Mouse (Mus musculus) hematopoietic stem cell, adult 5-6 weeks (primary cell): ENCODE results near the gene Lpcat4. TPM values are rescaled to one million over a fixed set of nuclear protein-coding genes. Genes with fewer than 3 reads are reported as not detected.
"Not testable (repeated sequence)": the region's sequence is repeated elsewhere in the genome, so short reads cannot be mapped to it uniquely, and the experiment has no call there.

ENCODE experiments used
- ATAC-seq, 2 experiments: fragments of 125-278 bp in 1 of 2; replicated peaks in 1 of 2; 2 replicates each; pipeline ENCODE4 v1.8.0; 2016 to 2017; ENCODE audit warnings: inconsistent platforms in 2 of 2, mild to moderate bottlenecking in 2 of 2, moderate number of reproducible peaks in 2 of 2, low read depth in 1 of 2, moderate TSS enrichment in 1 of 2; ENCODE audit not compliant: low FRiP score in 2 of 2, poor library complexity in 2 of 2, severe bottlenecking in 2 of 2, insufficient read depth in 1 of 2, low TSS enrichment in 1 of 2
- total RNA-seq: library from RNA; stranded (forward); fragments of 172-1452, 232-1000 nt; gene quantifications from 2 replicates; pipeline ENCODE4 v1.2.3, GENCODE M21; 2017

Lpcat4 gene
- total RNA-seq, 1 experiment from 2014 or later, result 22.5 TPM

DNA sequence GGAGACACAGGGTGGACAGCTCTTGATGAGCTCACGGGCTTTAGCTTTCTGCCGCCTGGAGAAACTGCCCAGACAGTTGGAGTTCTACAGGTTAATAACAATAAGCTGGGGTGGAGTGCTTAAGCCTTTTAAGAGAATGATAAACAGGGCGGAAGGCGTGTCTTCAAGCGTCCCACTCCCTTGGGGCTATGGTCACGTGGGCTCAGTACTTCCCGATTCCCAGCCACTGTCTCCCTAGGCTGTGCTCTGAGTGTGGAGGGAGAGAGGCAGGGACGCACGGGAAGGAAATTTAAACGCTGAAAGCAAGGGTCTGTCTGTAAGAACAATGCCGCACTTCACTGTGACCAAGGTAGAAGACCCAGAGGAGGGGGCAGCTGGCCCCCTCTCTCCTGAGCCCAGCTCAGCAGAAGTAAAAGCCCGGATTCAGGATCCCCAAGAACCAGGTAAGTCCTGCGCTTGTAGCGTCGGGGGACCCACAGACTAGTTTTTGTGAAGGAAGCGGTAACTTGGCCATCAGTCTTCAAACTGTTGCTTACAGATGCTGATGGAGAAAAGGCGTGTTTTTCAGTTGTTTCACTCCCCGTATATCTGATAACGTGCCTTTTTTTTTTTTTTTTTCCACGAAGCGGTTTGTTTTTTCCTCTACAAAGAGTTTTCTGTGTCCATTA lies 45.2 kb downstream of the Lpcat4 start:
- ATAC-seq, result peak; percentile 70 to 76

DNA sequence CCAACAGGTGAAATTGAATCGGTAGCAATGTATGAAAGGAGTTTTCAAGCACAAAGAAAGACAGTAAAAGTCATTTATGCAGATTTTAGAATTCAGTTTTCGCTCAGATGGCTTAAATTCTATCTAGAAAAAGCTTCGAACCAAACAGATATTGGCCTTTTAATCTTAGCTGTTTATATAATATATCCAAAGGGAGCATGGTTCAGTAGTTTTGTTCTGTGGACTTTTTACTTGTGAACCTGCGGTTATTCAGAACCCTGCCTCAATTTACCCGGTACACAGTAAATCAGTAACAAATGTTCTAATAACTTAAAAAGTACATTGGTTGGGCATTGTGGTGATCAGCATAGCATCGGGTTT lies 45.7 kb downstream of the Lpcat4 start:
- ATAC-seq, result no peak

DNA sequence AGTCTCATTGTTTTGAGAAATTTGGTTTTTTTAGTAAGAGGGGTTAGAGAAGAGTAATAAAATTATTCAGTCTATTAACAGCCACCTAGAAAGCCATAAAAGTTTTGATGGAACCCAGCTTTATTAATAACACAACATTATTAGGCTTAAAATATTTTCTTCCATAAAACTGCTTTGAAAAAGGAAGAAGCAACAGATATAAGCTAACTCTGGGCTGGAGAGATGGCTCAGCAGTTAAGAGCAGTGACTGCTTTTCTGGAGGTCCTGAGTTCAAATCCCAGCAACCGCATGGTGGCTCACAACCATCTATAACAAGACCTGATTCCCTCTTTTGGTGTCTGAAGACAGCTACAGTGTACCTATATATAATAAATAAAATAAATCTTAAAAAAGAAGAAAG lies 46.8 kb downstream of the Lpcat4 start:
- not testable (repeated sequence) for ATAC-seq

DNA sequence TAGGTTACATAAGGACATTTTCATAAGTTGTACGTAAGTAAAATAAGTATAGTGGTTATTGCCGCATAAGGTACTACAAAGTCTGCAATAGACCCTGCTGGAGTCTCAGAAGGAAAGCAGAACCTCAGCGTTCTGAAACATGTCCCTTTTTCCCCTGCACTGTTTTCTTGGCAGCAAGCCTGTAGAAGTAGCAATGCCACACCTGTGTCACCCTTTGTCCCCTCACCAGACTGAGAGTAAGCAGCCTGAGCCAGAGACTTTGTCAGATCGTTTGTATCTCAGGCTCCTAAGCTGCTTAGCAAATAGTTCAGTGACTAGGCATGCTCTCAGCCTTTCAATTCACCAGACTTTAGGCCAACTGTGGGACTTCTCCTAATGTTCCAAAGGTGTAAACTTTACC lies 47.8 kb downstream of the Lpcat4 start:
- peak; percentile 33 to 60; a peak in 3 of 4 replicates for ATAC-seq

DNA sequence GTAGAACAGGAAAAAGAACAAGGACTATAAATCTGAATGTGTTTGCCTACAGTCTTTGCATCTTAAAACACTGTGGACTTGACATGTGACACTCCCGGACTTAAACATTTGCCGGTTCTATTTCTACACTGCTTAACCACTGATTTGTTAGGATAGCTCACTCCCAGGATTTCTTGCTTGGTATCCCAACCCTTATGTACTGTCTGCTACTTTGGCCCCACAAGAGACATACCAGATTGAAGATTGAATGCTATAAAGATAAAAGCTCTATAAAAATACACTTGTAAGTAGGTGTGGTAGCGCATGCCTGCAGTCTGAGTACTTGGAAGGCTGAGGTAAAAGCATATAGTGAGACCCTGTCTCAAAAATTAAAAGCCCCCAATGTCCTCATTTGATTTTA lies 50.2 kb downstream of the Lpcat4 start:
- ATAC-seq, result no peak

DNA sequence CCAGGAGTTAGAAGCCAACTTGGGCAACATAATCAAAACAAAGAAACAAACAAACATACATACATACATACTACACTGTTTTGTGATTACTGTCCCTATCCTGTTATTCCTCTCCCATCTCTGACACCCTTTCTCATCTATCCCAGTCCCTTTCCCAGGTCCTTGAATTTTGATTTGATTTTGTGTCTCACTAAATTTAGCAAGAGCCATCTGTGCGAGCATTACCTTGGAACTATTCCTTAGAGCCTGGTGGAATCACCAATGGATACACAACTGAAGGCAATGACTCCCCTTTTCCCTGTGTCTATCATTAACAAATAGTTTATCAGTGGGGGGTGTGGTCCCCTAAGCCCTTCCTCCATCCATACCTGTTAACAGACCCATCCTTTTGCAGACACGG lies 53.6 kb downstream of the Lpcat4 start:
- no peak for ATAC-seq

DNA sequence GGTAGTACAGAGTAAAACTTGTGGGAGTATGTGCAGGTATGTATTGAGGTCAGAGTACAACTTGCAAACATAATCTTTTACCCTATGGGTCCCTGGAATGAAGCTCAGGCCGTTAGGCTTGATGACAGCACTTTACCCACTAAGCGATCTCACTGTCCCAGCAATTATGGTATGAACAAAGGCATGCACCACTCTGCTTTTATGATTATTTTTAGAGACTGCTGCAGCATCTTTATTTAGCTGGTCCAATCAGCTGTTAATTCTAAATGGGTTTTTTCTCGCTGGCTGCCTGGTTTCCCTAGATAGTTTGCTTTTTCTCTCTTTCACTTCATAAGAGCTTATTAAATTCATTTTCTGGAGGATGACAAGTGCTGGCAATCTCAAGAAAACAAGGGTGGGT lies 56.9 kb downstream of the Lpcat4 start:
- no peak for ATAC-seq

Other genes starting within 250 kb of the Lpcat4 start
- not detected in 2 replicates for gene Olfr1309, start 249.2 kb upstream of the Lpcat4 start, total RNA-seq
- not detected in 2 replicates for gene Olfr1310, start 226.8 kb upstream of the Lpcat4 start, total RNA-seq
- not detected in 2 replicates for gene Olfr1311, start 215.1 kb upstream of the Lpcat4 start, total RNA-seq
- not detected in 2 replicates for gene Olfr1312, start 189.2 kb upstream of the Lpcat4 start, total RNA-seq
- not detected in 2 replicates for gene Olfr1313, start 161.6 kb upstream of the Lpcat4 start, total RNA-seq
- gene Olfr1314, start 142.7 kb upstream of the Lpcat4 start, total RNA-seq, result not detected in 2 replicates
- gene Olfr1315-ps1, start 124.0 kb upstream of the Lpcat4 start, total RNA-seq, result not detected in 2 replicates
- gene Olfr1316, start 104.5 kb upstream of the Lpcat4 start, total RNA-seq, result not detected in 2 replicates
- not detected in 2 replicates for gene Olfr1317, start 99.1 kb upstream of the Lpcat4 start, total RNA-seq
- not detected in 2 replicates for gene Olfr1318, start 85.3 kb upstream of the Lpcat4 start, total RNA-seq
- not detected in 2 replicates for gene Nutm1, start 19.8 kb downstream of the Lpcat4 start, total RNA-seq
- 109 and 165 TPM in 2 replicates for gene Nop10, start 22.5 kb downstream of the Lpcat4 start, total RNA-seq
- 95.7 and 126 TPM in 2 replicates for gene Slc12a6, start 26.4 kb downstream of the Lpcat4 start, total RNA-seq
- gene Gm21985, start 26.8 kb downstream of the Lpcat4 start, total RNA-seq, result not detected in 2 replicates
- 48.9 and 54.9 TPM in 2 replicates for gene Emc4, start 128.6 kb downstream of the Lpcat4 start, total RNA-seq
- 20.3 and 21.7 TPM in 2 replicates for gene Katnbl1, start 139.7 kb downstream of the Lpcat4 start, total RNA-seq
- 9.8 and 9.9 TPM in 2 replicates for gene Emc7, start 215.5 kb downstream of the Lpcat4 start, total RNA-seq
- not detected in 2 replicates for gene Chrm5, start 241.3 kb downstream of the Lpcat4 start, total RNA-seq